Mouse (Mus musculus) brain, embryonic 14.5 days (tissue): ENCODE results near the gene Hesx1.

Experiments
- CTCF ChIP-seq: fragments of 200-500 bp; IDR thresholded peaks from 2 replicates; pipeline ENCODE4 v1.5.1; 2012; ENCODE audit warnings: inconsistent platforms, mild to moderate bottlenecking, moderate library complexity, borderline replicate concordance; ENCODE audit not compliant: insufficient read depth, insufficient read length; ENCODE audit errors: extremely low read depth
- POLR2A ChIP-seq: fragments of 200-500 bp; IDR thresholded peaks from 2 replicates; pipeline ENCODE4 v1.6.1; 2012; ENCODE audit warnings: mild to moderate bottlenecking, inconsistent platforms, borderline replicate concordance; ENCODE audit not compliant: poor library complexity, insufficient read depth, insufficient read length, severe bottlenecking; ENCODE audit errors: extremely low read depth

DNA sequence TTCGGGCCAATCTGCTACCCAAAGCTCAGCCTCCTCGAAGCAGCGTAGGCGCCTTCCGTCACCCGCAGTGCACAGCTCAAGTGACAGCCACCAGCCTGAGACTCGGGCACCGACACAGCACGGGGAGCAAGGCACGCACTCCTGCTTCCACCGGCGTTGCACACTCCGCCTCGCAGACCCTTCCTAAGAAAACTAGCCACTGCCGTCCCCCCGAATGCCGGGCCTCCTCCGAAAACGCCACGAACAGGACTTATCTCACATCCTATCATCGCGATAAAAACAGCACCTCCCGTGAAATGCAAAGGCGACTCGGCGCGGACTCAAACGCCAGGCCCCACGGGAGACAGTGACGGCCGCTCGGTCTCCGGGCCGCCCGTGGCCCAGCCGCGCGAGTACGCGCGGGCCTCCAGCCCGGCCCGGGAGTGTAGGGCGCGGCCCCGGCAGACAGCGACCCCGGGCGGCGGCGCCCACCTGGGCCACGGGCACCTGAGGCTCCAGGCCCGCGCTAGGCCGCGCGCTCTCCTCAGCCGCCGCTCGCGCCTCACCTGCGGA, 24.3 kb upstream of the Hesx1 start:
- TF ChIP-seq CTCF, result no peak
- no peak for TF ChIP-seq POLR2A
